Mouse (Mus musculus) stomach, embryonic 14.5 days (tissue): ENCODE data around the gene Gnptab. TPM values are rescaled to one million over a fixed set of nuclear protein-coding genes. Genes with fewer than 3 reads are reported as not detected.
A peak's percentile ranks its signal among the peaks of the same experiment; 100 is the strongest.

Experiments used
- ATAC-seq: fragments of 200-750 bp; cut with Nextera tagmentation; 2 replicates; pipeline ENCODE4 v1.8.0; 2017; ENCODE audit warnings: low read depth, moderate TSS enrichment; ENCODE audit not compliant: insufficient number of reproducible peaks, insufficient read depth, low FRiP score
- H3K27ac ChIP-seq: fragments of 300-500 bp; sonication (generic); 2 replicates; pipeline ENCODE4 v1.5.1; 2014; ENCODE audit warnings: mild to moderate bottlenecking, low read length, moderate library complexity, mixed read lengths
- H3K27me3 ChIP-seq: fragments of 300-500 bp; sonication (generic); 2 replicates; pipeline ENCODE4 v1.6.1; 2014; ENCODE audit warnings: low read length, control low read depth, mixed read lengths; ENCODE audit not compliant: control insufficient read depth, insufficient read depth
- H3K36me3 ChIP-seq: fragments of 300-500 bp; sonication (generic); 2 replicates; pipeline ENCODE4 v1.6.1; 2014; ENCODE audit warnings: mild to moderate bottlenecking, control low read depth, low read length, moderate library complexity, mixed read lengths; ENCODE audit not compliant: control insufficient read depth, insufficient read depth
- H3K4me1 ChIP-seq: fragments of 300-500 bp; sonication (generic); 2 replicates; pipeline ENCODE4 v1.6.1; 2014; ENCODE audit warnings: low read length, control low read depth, mixed read lengths; ENCODE audit not compliant: control insufficient read depth, insufficient read depth
- H3K4me2 ChIP-seq: fragments of 300-500 bp; sonication (generic); replicated peaks from 2 replicates; pipeline ENCODE4 v1.6.1; 2014; ENCODE audit warnings: low read depth, low read length, control low read depth
- H3K4me3 ChIP-seq: fragments of 300-500 bp; sonication (generic); 2 replicates; pipeline ENCODE4 v1.5.1; 2014; ENCODE audit warnings: low read depth, low read length, control low read depth
- H3K9ac ChIP-seq: fragments of 300-500 bp; sonication (generic); replicated peaks from 2 replicates; pipeline ENCODE4 v1.6.1; 2014; ENCODE audit warnings: low read depth, mild to moderate bottlenecking, control low read depth, low read length, moderate library complexity, mixed read lengths
- H3K9me3 ChIP-seq: fragments of 300-500 bp; sonication (generic); 2 replicates; pipeline ENCODE4 v1.6.1; 2016; ENCODE audit warnings: low read depth, low read length, control low read depth; ENCODE audit not compliant: control insufficient read depth
- WGBS: fragments of 180-500 bp; shearing (Covaris S2); extraction: QIAGEN DNeasy Blood & Tissue Kit; methylation state at CpG from one replicate; pipeline ENCODE4 v1.1.7; 2014; 5-methylcytosine and 5-hydroxymethylcytosine counted together
- polyA plus RNA-seq: library from polyadenylated mRNA; unstranded; fragments of >200 nt; fragmentation: Nextera tagmentation; extraction: Ambion mirVana; gene quantifications from 2 replicates; pipeline ENCODE4 v1.2.1, GENCODE M21; 2014

Gnptab gene
- polyA plus RNA-seq, 1 experiment from 2014 or later, result 10.7 TPM

DNA sequence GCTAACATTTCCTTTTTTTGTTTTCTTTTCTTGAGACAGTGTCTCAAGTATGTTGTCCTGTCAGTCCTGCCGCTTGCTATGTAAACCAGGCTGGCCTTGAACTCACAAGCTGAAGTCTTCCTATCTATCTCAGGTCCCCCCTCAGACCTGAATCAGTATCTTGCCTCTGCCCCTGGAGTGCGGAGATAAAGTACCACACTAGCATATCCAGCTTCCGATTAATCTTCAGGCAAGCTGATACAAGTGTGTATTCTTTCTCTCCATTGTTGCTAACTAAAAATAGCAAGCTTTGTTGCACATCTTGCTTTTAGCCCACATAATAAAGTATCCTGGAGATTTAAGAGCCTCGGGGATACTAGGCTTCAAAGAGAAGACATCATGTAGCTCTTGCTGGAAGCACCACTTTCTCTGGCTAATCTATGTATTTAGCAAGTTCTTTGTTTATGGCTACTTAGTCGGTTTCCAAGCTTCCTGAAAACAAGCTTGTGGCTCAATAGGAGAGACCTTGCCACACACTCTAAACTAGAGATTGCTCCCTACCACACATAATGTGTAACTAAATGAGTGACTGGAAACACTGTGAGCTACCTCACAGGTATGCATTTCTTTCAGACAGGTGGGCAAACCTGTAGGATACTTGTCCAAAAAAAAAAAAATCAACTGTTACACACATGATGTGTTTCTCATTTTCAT, 27.4 kb upstream of the Gnptab start:
- no peak for ATAC-seq

GRCm38 (mm10) chr10:88352549-88352948, 26.4 kb upstream of the Gnptab start:
- Histone ChIP-seq H3K4me1 (no peaks in the 10 kb centered on the region), H3K9ac (no peak overlapping the region), H3K27ac (no peak overlapping the region), H3K9me3 (no peaks in the 10 kb centered on the region), H3K4me3 (no peak overlapping the region), H3K36me3 (no peaks in the 10 kb centered on the region), H3K27me3 (no peaks in the 10 kb centered on the region), H3K4me2 (no peak overlapping the region)
- no peak for ATAC-seq
- 72% methylated on average over 2 of the region's 2 CpGs for WGBS

More for the DNA sequence above, 27.4 kb upstream of the Gnptab start:
- H3K4me3 ChIP-seq, result no peak overlapping the region
- no peaks in the 10 kb centered on the region for H3K9me3 ChIP-seq
- H3K4me2 ChIP-seq, result no peak overlapping the region
- H3K9ac ChIP-seq, result no peak overlapping the region
- no peaks in the 10 kb centered on the region for H3K36me3 ChIP-seq
- H3K27ac ChIP-seq, result no peak overlapping the region
- no peaks in the 10 kb centered on the region for H3K4me1 ChIP-seq
- WGBS, result 63% methylated on average over 5 of the region's 5 CpGs
- no peaks in the 10 kb centered on the region for H3K27me3 ChIP-seq

GRCm38 (mm10) chr10:88354599-88354998, 24.3 kb upstream of the Gnptab start:
- Histone ChIP-seq H3K36me3 (no peaks in the 10 kb centered on the region), H3K4me3 (no peak overlapping the region), H3K27me3 (no peaks in the 10 kb centered on the region), H3K9ac (no peak overlapping the region), H3K9me3 (no peaks in the 10 kb centered on the region), H3K4me2 (no peak overlapping the region), H3K4me1 (no peaks in the 10 kb centered on the region), H3K27ac (no peak overlapping the region)
- whole genome bisulfite sequencing, result 65% methylated on average over 5 of the region's 5 CpGs
- no peak for ATAC-seq

GRCm38 (mm10) chr10:88356114-88356982, 22.6 kb upstream of the Gnptab start:
- ATAC-seq, result no peak
- H3K4me3 ChIP-seq, result peak overlapping the region; percentile 51
- no peak overlapping the region for H3K27ac ChIP-seq
- WGBS, result 9% methylated on average over 21 of the region's 21 CpGs
- peak overlapping the region; percentile 80 for H3K4me2 ChIP-seq
- H3K9me3 ChIP-seq, result no peaks in the 10 kb centered on the region
- H3K36me3 ChIP-seq, result no peaks in the 10 kb centered on the region
- H3K27me3 ChIP-seq, result no peaks in the 10 kb centered on the region
- H3K4me1 ChIP-seq, result no peaks in the 10 kb centered on the region
- H3K9ac ChIP-seq, result peak overlapping the region; percentile 42

GRCm38 (mm10) chr10:88356983-88357559, 21.9 kb upstream of the Gnptab start:
- Histone ChIP-seq H3K4me1 (no peaks in the 10 kb centered on the region), H3K36me3 (no peaks in the 10 kb centered on the region), H3K9me3 (no peaks in the 10 kb centered on the region), H3K4me3 (peak overlapping the region; percentile 51), H3K9ac (peak overlapping the region; percentile 42), H3K27ac (no peak overlapping the region), H3K4me2 (peak overlapping the region; percentile 80), H3K27me3 (no peaks in the 10 kb centered on the region)
- peak; percentile 74 for ATAC-seq
- 3% methylated on average over 46 of the region's 47 CpGs for WGBS

DNA sequence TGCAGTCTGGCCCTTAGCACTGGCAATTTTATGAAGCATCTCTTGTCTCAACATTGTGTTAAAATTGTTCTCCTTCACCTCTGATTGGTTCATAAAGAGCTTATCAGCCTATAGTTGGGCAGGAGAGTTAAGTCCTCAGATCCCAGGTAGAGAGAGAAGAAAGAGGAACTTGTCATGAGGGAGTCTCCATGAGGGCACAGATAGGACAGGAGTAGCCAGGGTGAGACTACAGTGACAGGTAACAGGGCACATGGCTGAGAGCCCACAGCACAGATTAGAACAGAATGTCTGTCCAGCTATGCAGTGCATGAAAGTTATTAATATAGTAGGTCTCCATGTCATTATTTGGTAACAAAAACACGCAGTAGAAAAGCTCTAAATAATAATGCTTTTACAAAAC, 16.7 kb upstream of the Gnptab start:
- no peak overlapping the region for H3K4me2 ChIP-seq
- no peak overlapping the region for H3K9ac ChIP-seq
- no peaks in the 10 kb centered on the region for H3K4me1 ChIP-seq
- H3K9me3 ChIP-seq, result no peaks in the 10 kb centered on the region
- H3K27ac ChIP-seq, result no peak overlapping the region
- no peak for ATAC-seq
- 56% methylated on average over 1 of the region's 1 CpGs for WGBS
- H3K27me3 ChIP-seq, result no peaks in the 10 kb centered on the region
- no peak overlapping the region for H3K4me3 ChIP-seq
- no peaks in the 10 kb centered on the region for H3K36me3 ChIP-seq

- Histone ChIP-seq H3K4me3 (no peak overlapping the region), H3K4me1 (no peaks in the 10 kb centered on the region), H3K9ac (no peak overlapping the region), H3K4me2 (no peak overlapping the region), H3K27ac (no peak overlapping the region), H3K27me3 (no peaks in the 10 kb centered on the region), H3K36me3 (no peaks in the 10 kb centered on the region), H3K9me3 (no peaks in the 10 kb centered on the region)
- ATAC-seq, result no peak
- 70% methylated on average over 3 of the region's 3 CpGs for WGBS
These were observed 14.7 kb upstream of the Gnptab start for GRCm38 (mm10) chr10:88364221-88364620.

DNA sequence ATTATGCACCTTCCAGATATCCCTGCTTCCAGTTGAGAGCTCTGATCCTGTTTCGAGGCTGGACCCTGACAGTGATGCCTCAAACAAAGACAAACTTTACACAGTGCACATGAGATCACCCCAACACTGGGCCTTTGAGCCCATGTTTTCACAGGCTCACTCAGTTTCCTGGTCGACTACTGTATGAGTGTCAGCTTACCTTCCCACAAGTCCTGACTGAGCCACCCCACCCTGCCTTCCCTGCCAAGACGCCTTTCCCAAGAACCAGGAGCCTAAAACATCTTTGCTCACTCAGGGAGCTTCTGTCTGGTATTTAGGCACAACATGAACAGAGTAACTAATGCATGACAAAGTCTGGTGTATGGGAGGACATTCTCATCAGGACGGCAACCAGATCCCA, 9.7 kb upstream of the Gnptab start:
- Histone ChIP-seq H3K27ac (no peak overlapping the region), H3K4me3 (no peak overlapping the region), H3K36me3 (no peaks in the 10 kb centered on the region), H3K4me2 (no peak overlapping the region), H3K9me3 (no peaks in the 10 kb centered on the region), H3K27me3 (no peaks in the 10 kb centered on the region), H3K4me1 (no peaks in the 10 kb centered on the region), H3K9ac (no peak overlapping the region)
- ATAC-seq, result no peak
- WGBS, result 54% methylated on average over 4 of the region's 4 CpGs
